Mouse (Mus musculus): ENCODE measurements around the gene Ptprk.

DNA sequence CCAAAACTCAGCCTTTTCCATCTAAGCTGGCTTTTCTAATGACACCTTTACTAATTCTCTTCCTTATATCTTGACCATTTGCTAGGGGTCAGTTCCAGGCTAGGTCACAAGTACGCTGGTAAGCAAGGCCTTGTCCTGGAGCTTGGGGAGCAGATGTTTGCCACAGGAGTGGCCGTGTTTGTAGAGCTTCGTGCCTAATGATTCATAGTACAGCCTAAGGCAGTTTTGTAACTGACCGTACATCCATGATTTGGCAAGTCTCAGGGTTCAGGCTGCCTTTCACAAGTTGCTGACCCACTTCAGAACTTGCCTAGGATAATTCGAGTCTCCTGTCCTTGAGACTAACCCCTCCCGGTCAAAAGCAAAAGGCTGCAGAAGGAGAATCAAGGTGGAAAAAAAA lies 12.7 kb downstream of the Ptprk start:
- TF ChIP-seq GATA1 (IDR thresholded peaks at IDR 0.05; ENCODE audit: borderline replicate concordance, low read length) (no peak), FLI1 (IDR thresholded peaks at IDR 0.05; ENCODE audit: low read length) (no peak)

Data from megakaryocyte, embryonic 14.5 days (primary cell).